In genomic region chr10:94210718-94211618, GRCm38 (mm10) we compare ENCODE assay signal across 12 mouse cellular contexts. TPM values are rescaled to one million over a fixed set of nuclear protein-coding genes. Genes with fewer than 3 reads are reported as not detected.
DNase-seq lines count a peak whose midpoint lies in the region; ATAC-seq and TF ChIP-seq lines count a peak whose summit lies in the region.
"Had no signal": no experiment of that assay in that cellular context is flagged by ENCODE, and none has a peak within 500 bp of the region (broad histone marks: within the 10 kb centered on the region; RNA-seq: fewer than 3 reads in every experiment).

No protein-coding gene starts in this region.

- peak; percentile 16 for DNase-seq in thymus, postnatal 14 days
- DNase-seq in thymus, postnatal 25 days = no peak
- DNase-seq in layer of hippocampus, postnatal 14 days (ENCODE audit: low spot score in 2 of 2) = peak; percentile 8 to 42
- no peak for DNase-seq in adrenal gland, postnatal 10 days
- no peak for DNase-seq in Muller cell, postnatal 12 days (ENCODE audit: inconsistent ontology term)
- DNase-seq: cerebellum, adult 9-11 months had no signal

- peaks cover 35% of the 10 kb centered on the region for H3K36me3 ChIP-seq in intestine, postnatal 0 days (ENCODE audit: control insufficient read depth, insufficient read depth)
- peaks cover 21% of the 10 kb centered on the region for H3K36me3 ChIP-seq in intestine, embryonic 15.5 days

- H3K4me2 ChIP-seq in intestine, postnatal 0 days (replicated peaks; ENCODE audit: low read depth) = no peak overlapping the region
- no peak overlapping the region for H3K4me2 ChIP-seq in intestine, embryonic 15.5 days (replicated peaks)
- H3K4me2 ChIP-seq: heart, embryonic 12.5 days; limb, embryonic 13.5 days had no signal

- H3K27ac ChIP-seq in intestine, postnatal 0 days (ENCODE audit: low read depth, low read length) = no peak overlapping the region
- no peak overlapping the region for H3K27ac ChIP-seq in intestine, embryonic 15.5 days
- H3K27ac ChIP-seq: limb, embryonic 13.5 days had no signal

- peak; percentile 60 for TF ChIP-seq CTCF in intestine, postnatal 0 days (IDR thresholded peaks at IDR 0.05; ENCODE audit: low read depth)

- H3K9me3 ChIP-seq in intestine, postnatal 0 days (ENCODE audit: control insufficient read depth) = no peaks in the 10 kb centered on the region
- H3K9me3 ChIP-seq in intestine, embryonic 15.5 days = no peaks in the 10 kb centered on the region
- H3K9me3 ChIP-seq: heart, embryonic 12.5 days; limb, embryonic 13.5 days had no signal

- no peak overlapping the region for H3K9ac ChIP-seq in intestine, postnatal 0 days (ENCODE audit: low read depth, low read length)
- no peak overlapping the region for H3K9ac ChIP-seq in intestine, embryonic 15.5 days
- H3K9ac ChIP-seq: heart, embryonic 12.5 days; limb, embryonic 13.5 days had no signal

- no peak overlapping the region for H3K4me3 ChIP-seq in intestine, postnatal 0 days (ENCODE audit: low read depth, low read length)
- no peak overlapping the region for H3K4me3 ChIP-seq in intestine, embryonic 15.5 days (replicated peaks)
- H3K4me3 ChIP-seq: heart, embryonic 12.5 days; limb, embryonic 13.5 days had no signal

- WGBS in intestine, postnatal 0 days = 81% methylated on average over 6 of the region's 6 CpGs
- whole genome bisulfite sequencing in intestine, embryonic 15.5 days = 79% methylated on average over 6 of the region's 6 CpGs

- no peak for ATAC-seq in intestine, postnatal 0 days
- ATAC-seq in intestine, embryonic 15.5 days = no peak
- no peak for ATAC-seq in inflammation-experienced regulatory T-cells, adult 6 months
- ATAC-seq: Patski had no signal

- no peaks in the 10 kb centered on the region for H3K27me3 ChIP-seq in intestine, postnatal 0 days (replicated peaks; ENCODE audit: control insufficient read depth, insufficient read depth, low read length)
- no peaks in the 10 kb centered on the region for H3K27me3 ChIP-seq in intestine, embryonic 15.5 days (replicated peaks)
- H3K27me3 ChIP-seq: heart, embryonic 12.5 days; limb, embryonic 13.5 days; Patski had no signal

- no peaks in the 10 kb centered on the region for H3K4me1 ChIP-seq in intestine, postnatal 0 days (replicated peaks; ENCODE audit: control insufficient read depth, insufficient read depth, low read length)
- no peaks in the 10 kb centered on the region for H3K4me1 ChIP-seq in intestine, embryonic 15.5 days (replicated peaks)
- H3K4me1 ChIP-seq: heart, embryonic 12.5 days; limb, embryonic 13.5 days had no signal

RNA-seq across cellular contexts. Expression of gene Ndufa12, which starts 12.4 kb away (rescaled TPM):
- 534 and 563 TPM in 2 replicates for polyA plus RNA-seq in intestine, postnatal 0 days (2015; fragmentation: Nextera tagmentation; extraction: Ambion mirVana)
- polyA plus RNA-seq in intestine, embryonic 15.5 days (2015; fragmentation: Nextera tagmentation; extraction: Ambion mirVana) = 409 and 413 TPM in 2 replicates
- 100 to 1,000 TPM; 255 to 259 TPM for total RNA-seq in layer of hippocampus, postnatal 14 days (2021)
- total RNA-seq in adrenal gland, postnatal 10 days (2021) = 100 to 1,000 TPM; 485 to 536 TPM
- 100 to 1,000 TPM; 133 to 203 (median 177) TPM for polyA plus RNA-seq in inflammation-experienced regulatory T-cells, adult 6 months (2017; shearing (Covaris generic))

Comparison
In these comparisons a context has a peak if more than half of its experiments do, and no peak if none do; other contexts are left out.
1. DNase-seq: peak in thymus, postnatal 14 days (single experiment) and layer of hippocampus, postnatal 14 days (2 of 2); none in thymus, postnatal 25 days (single experiment), adrenal gland, postnatal 10 days (single experiment) and Muller cell, postnatal 12 days (single experiment).